7 mouse cellular contexts compared by ENCODE assay signal in the genomic region with DNA sequence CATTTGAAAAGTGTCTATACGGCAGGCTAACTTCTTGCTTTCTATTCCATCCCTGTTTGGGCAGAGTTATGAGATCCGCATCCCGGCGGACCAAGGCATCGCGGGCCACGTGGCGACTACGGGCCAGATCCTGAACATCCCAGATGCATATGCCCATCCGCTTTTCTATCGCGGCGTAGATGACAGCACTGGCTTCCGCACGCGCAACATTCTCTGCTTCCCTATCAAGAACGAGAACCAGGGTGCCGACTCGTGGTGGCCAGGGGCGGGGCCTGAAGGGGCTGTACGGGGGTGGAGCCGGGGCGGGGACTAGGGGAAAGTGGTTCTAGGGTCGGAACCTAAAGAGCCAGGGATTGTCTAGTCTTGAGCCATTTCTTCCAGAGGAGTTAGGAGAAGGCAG.
DNase-seq lines count a peak whose midpoint lies in the region; ATAC-seq lines count a peak whose summit lies in the region.

No protein-coding gene starts in this region.

- peak overlapping the region; percentile 16; the same call in 1 of the 2 replicates for H3K9ac ChIP-seq in embryonic facial prominence, embryonic 12.5 days
- 0 out of 2 replicates have a peak overlapping the region, but pooled peaks have one; percentile 9 for H3K9ac ChIP-seq in intestine, embryonic 15.5 days

- peak overlapping the region; percentile 52 for H3K4me2 ChIP-seq in embryonic facial prominence, embryonic 12.5 days (replicated peaks)
- peak overlapping the region; percentile 64 for H3K4me2 ChIP-seq in intestine, embryonic 15.5 days (replicated peaks)

- 0 out of 2 replicates have a peak, but pooled peaks cover 5% of the 10 kb centered on the region for H3K4me1 ChIP-seq in embryonic facial prominence, embryonic 12.5 days
- H3K4me1 ChIP-seq in intestine, embryonic 15.5 days (replicated peaks) = peaks cover 7% of the 10 kb centered on the region; the same call in 1 of the 2 replicates

- DNase-seq in urinary bladder, postnatal 36 days (ENCODE audit: low spot score in 2 of 2) = peak; percentile 23 to 33
- no peak for DNase-seq in urinary bladder, postnatal 4 days (ENCODE audit: low spot score in 2 of 2)
- peak; percentile 52 for DNase-seq in thymus, postnatal 25 days
- DNase-seq in B cell, adult 2 months = no peak

- peaks cover 26% of the 10 kb centered on the region for H3K27me3 ChIP-seq in embryonic facial prominence, embryonic 12.5 days
- H3K27me3 ChIP-seq in intestine, embryonic 15.5 days (replicated peaks) = 0 out of 2 replicates have a peak, but pooled peaks cover 19% of the 10 kb centered on the region

- no peaks in the 10 kb centered on the region for H3K36me3 ChIP-seq in embryonic facial prominence, embryonic 12.5 days
- no peaks in the 10 kb centered on the region for H3K36me3 ChIP-seq in intestine, embryonic 15.5 days

- H3K4me3 ChIP-seq in embryonic facial prominence, embryonic 12.5 days = peak overlapping the region; percentile 24
- peak overlapping the region; percentile 24 for H3K4me3 ChIP-seq in intestine, embryonic 15.5 days (replicated peaks)

- 10% methylated on average over 24 of the region's 24 CpGs for WGBS in embryonic facial prominence, embryonic 12.5 days
- WGBS in intestine, embryonic 15.5 days = 9% methylated on average over 24 of the region's 24 CpGs

- ATAC-seq in embryonic facial prominence, embryonic 12.5 days (ENCODE audit: insufficient number of reproducible peaks, insufficient read depth, low FRiP score, low TSS enrichment) = no peak
- peak; percentile 55 for ATAC-seq in intestine, embryonic 15.5 days
- peak; percentile 72 for ATAC-seq in megakaryocyte, adult 5-6 weeks (ENCODE audit: poor library complexity, severe bottlenecking)

- no peaks in the 10 kb centered on the region for H3K9me3 ChIP-seq in embryonic facial prominence, embryonic 12.5 days
- no peaks in the 10 kb centered on the region for H3K9me3 ChIP-seq in intestine, embryonic 15.5 days

- no peak overlapping the region for H3K27ac ChIP-seq in embryonic facial prominence, embryonic 12.5 days
- no peak overlapping the region for H3K27ac ChIP-seq in intestine, embryonic 15.5 days

Comparison
In these comparisons a context has a peak if more than half of its experiments do, and no peak if none do; other contexts are left out.
1. DNase-seq: peak in urinary bladder, postnatal 36 days (2 of 2) and thymus, postnatal 25 days (single experiment); none in urinary bladder, postnatal 4 days (0 of 2) and B cell, adult 2 months (0 of 2).